Mouse (Mus musculus): ENCODE measurements around the gene Tmem119.

The Tmem119 gene

DNA sequence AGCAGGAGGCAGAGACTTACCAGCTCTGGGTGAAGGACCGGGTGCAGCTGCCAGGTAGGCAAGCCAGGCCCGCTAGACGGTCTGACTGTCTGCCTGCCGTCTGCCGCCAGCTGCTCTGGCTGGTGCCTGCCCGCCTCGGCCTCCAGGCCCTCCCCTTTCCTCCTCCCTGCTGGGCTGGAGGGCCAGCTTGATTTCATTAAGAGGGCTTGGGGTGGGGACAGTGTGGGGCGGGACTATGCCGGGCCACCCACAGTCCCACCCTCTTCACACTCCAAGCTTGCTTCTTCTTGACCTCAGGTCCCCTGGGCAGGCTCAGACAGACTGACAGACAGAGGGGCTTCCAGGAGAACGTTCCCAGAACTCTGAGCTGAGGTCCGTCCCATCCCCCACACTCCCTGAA lies at the start of gene Tmem119:
Gene Tmem119, minus strand, starts transcription at position 237 of the 400 bp plus-strand sequence.
- no peak for DNase-seq (ENCODE audit: low read depth)

- no peak for DNase-seq (ENCODE audit: low read depth)
Observed at GRCm38 (mm10) chr5:113847636-113848035, 47.3 kb upstream of the Tmem119 start.

DNA sequence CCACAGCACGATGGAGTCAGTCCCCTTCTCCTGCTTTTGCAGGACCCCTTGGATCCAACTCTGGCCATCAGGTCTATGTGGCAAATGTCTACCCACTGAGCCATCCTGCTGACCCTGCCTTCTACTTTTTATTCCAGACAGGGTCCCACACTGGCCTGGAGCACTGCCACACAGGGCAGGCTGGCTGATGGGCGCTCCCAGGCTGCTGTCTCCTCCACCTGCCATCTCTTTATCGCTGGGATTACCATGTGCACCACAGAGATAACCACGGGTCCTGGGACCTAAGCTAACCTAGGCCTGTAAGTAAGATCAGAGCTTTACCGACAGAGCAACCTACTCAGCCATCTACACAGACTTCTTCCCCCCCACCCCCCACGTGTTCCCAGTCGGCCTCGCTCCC lies 46.3 kb upstream of the Tmem119 start:
- DNase-seq (ENCODE audit: low read depth) = no peak

- no peak for DNase-seq (ENCODE audit: low read depth)
Observed at GRCm38 (mm10) chr5:113845627-113846026, 45.3 kb upstream of the Tmem119 start.

- peak; percentile 94 for DNase-seq (ENCODE audit: low read depth)
Observed at GRCm38 (mm10) chr5:113844721-113845120, 44.4 kb upstream of the Tmem119 start.

DNA sequence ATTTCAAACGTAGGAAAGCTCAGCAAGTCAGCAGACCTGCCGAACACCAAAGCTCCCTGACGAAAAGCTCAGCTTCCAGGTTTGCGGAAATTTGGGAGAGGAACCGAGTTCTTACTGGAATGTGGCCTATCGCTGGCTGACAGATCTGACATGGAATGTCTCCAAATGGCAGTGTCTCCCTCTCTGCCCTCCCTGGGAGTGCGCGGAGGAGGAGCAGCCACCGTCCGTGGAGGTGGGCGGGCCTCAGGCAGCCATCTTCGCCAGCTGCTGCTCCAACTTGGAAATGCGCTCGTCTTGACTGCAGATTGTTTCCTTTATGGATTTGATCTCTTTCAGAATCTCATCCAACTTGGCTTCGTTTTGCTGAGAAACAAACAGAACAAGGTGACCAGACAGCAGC lies 43.8 kb upstream of the Tmem119 start:
- no peak for DNase-seq (ENCODE audit: low read depth)

GRCm38 (mm10) chr5:113842906-113843305 lies 42.6 kb upstream of the Tmem119 start:
- DNase-seq (ENCODE audit: low read depth) = no peak

- peak; percentile 74 for DNase-seq (ENCODE audit: low read depth)
Observed at GRCm38 (mm10) chr5:113842244-113842643, 41.9 kb upstream of the Tmem119 start.

DNA sequence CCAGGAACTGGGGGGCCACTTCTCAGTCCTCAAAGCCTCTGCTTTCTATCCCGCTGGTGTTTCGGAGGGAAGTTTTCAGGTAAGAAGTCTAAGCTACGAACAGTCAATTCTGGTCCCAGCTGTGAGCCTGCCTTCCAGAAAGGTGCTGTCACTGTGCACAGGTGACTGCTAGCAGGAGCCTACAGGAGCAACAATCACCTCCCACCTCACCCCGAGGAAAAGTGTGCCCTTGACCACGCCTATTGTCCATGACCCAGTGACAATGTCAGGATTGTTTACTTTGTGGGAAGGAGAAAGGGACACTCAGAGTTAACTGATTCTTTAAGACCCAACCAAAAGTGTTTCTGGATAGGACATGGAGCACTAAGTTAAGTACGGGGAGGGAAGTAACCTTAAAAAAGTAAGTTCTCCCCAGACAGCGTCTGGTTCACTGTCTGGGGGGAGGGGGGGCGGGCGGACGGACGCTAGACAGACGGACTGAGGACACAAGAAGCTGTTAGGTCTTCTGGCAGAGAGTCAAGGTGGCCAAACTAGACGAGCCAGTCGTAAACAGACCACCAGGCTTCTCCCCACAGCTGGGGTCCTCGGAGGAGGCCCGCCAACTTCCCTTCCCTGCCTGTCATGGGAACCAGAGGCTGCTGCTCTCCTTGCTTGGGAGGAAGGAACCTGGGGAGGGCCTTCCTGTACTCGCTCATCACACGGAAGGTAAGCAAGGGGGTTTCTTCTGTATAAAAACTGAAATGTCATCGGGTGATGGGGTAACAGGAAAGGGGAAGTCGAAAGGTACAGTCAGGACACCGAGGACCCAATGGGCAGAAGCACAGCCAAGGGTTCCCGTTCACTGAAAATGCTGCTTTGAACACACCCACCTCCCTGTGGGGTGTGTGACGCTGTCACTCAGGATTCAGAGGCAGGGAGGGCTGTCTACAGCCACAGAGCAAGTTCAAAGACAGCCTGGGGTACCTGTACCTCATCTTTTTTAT lies 41.2 kb upstream of the Tmem119 start:
- DNase-seq (ENCODE audit: low read depth) = no peak

- DNase-seq (ENCODE audit: low read depth) = no peak
Observed at GRCm38 (mm10) chr5:113840443-113840842, 40.1 kb upstream of the Tmem119 start.

DNA sequence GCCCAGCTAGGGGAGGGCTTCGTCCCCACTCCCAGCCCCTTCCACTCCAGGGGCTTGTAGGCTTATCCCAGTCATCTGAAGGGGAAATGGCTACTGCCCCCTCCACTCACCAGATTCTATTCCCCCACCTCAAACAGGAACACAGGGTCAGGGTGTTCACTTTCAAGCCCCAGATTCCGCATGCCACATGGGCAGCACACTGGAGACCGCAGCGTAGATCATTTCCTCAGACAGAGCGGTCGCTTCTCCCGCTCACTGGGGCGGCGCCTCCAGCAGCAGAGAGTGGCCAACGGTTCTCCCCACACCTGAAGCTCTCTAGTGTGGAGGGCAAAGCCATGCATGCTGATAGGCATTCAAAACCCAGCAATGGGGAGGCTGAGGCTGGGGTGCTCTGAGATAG lies 36.6 kb upstream of the Tmem119 start:
- DNase-seq (ENCODE audit: low read depth) = peak; percentile 44

DNA sequence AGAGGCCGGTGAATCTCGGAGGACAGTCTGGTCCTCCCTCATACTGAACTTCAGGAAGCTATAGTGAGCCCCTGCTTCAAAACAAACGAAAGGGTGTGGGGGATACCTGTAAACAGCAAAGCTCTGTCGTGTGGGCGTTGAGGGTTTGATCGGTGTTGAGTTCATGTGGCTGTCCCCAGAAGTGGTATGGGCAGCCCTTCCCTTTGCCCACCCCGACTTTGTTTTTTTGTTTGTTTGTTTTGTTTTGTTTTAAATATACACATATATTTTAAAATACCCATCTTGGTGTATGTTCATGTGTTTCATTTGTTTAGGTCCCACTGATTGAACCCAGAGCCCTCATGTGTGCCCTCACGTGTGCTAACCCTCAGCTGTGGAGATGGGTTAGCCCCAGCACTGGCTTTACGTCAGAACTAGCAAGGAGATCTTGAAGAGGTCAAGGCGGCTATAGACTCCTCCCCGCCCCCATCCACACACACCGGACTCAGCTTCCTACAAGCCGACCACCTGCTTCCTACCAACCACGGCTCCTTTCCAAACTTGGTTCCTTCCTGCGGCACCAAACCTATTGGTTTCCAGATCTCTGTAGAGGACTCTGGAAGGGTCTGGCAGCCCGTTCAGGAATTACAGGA lies 33.1 kb upstream of the Tmem119 start:
- peak; percentile 58 for DNase-seq (ENCODE audit: low read depth)

- peak; percentile 92 for DNase-seq (ENCODE audit: low read depth)
Observed at GRCm38 (mm10) chr5:113832490-113832901, 32.2 kb upstream of the Tmem119 start, which contains the start of gene Selplg. Gene Selplg, minus strand, starts transcription at chr5:113832644.

GRCm38 (mm10) chr5:113831741-113832140 lies 31.4 kb upstream of the Tmem119 start:
- peak; percentile 52 for DNase-seq (ENCODE audit: low read depth)

DNA sequence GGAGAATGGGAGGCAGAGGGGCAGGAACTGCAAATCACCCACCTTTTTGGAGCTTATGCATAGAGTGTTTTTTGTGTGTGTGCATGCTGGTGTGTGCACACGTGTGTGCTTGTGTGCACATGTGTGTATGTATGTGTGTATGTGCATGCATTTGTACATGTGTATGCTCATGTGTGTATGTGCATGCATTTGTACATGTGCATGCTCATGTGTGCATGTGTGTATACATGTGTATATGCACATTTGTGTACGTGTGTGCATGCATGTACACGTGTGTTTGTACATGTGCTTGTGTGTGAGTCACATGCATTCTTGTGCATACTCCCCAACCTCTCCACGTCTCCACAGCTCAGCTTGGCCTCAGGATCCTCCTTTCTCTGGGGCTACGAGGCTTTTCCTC lies 30.5 kb upstream of the Tmem119 start:
- DNase-seq (ENCODE audit: low read depth) = peak; percentile 63

DNA sequence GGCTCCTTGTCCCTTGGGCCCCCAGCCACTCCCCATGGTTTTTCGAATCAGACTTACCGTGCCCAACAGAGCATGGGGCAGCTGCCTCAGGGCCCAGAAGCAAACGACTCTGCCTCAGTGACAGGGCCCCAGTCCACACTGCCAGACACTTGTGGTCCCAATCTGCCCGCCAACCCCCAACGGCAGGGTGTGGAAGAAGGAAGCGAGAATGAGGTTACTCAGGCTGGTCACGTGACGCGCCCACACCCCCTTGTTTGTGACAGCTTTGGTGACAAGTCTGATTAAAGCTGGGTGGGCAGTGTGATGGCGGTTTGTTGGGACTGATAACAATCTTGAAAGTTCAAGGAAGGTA lies 30.0 kb upstream of the Tmem119 start:
- DNase-seq (ENCODE audit: low read depth) = peak; percentile 89

- peak; percentile 41 for DNase-seq (ENCODE audit: low read depth)
Observed at GRCm38 (mm10) chr5:113829566-113830291, 29.4 kb upstream of the Tmem119 start.

DNA sequence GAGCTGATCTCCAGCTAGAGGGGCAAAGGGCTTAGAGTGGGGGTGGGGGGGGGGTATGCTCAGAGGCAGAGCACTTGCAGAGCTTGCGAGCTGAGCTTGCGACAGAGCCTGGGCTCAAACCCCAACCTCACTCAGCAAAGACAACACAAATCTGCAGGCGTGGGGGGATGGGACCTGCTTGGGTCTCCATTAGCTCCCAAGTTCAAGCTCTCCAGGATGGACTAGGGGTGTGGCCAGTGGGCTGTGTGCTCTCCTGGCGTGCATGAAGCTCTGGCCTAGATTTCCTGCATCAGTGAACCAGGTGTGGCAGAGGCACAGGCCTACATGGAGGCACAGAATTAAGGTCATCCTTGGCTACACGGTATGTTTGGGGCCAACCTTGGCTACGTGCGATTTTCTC lies 28.2 kb upstream of the Tmem119 start:
- peak; percentile 76 for DNase-seq (ENCODE audit: low read depth)

DNA sequence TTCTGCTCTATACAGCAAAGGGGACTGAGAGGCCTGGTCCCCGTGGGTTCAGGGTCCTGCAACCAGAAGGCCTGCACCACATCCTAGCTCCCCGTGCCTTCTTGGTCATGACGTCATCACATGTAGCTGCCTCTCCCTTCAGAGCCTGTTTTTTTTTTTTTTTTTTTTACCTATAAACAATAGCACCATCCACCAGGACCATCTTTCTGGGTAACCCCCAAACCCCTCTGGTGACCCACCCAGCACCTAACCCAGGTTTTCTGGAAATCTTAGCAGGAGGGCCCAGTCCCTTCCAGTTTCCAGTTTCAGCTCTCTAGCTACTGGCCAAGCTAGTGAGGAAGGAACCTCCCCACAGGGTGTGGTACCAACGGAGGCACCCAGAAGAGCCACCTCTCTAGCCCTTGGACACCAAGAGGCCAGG lies 27.7 kb upstream of the Tmem119 start:
- peak; percentile 73 for DNase-seq (ENCODE audit: low read depth)

- DNase-seq (ENCODE audit: low read depth) = no peak
Observed at GRCm38 (mm10) chr5:113826619-113827018, 26.3 kb upstream of the Tmem119 start.

- peak; percentile 79 for DNase-seq (ENCODE audit: low read depth)
Observed at GRCm38 (mm10) chr5:113825558-113825957, 25.2 kb upstream of the Tmem119 start.

DNA sequence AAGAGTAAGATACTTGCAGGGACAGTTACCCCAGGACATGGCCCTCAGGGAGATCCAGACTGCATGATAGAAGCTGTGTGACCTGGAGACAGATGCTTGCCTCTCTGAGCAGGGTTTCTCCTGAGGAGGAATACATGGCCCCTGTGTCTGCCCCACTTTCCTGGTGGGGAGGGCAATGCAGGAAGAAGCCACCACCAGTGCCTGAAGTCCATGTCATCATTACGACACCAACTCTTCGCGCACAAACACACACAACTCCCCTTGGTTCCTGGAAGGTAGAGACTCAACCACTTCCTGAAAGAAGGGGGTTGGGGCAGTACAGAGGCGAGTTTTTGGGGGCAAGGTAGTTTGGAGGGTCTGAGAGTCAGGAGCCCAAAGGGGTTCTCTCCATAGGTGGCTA lies 23.9 kb upstream of the Tmem119 start:
- DNase-seq (ENCODE audit: low read depth) = peak; percentile 73
